2 mouse cellular contexts compared by ENCODE assay signal in genomic region chr4:135738237-135738636, GRCm38 (mm10).
TF ChIP-seq lines count a peak whose summit lies in the region.

No protein-coding gene starts in this region.

TF ChIP-seq in CH12.LX, 34 proteins besides CTCF, POLR2A, EP300 and RAD21 (continued from another document):
- TF ChIP-seq NELFE (IDR thresholded peaks at IDR 0.05; ENCODE audit: low read depth, low read length) = no peak
- peak; percentile 27; the same call in 1 of the 2 replicates for TF ChIP-seq TCF12 (IDR thresholded peaks at IDR 0.05; ENCODE audit: low read depth, low read length)
- TF ChIP-seq PAX5 (IDR thresholded peaks at IDR 0.05; ENCODE audit: low read length) = no peak
- TF ChIP-seq KAT2A (IDR thresholded peaks at IDR 0.05; ENCODE audit: insufficient replicate concordance, low read length) = no peak
- TF ChIP-seq ZKSCAN1 (IDR thresholded peaks at IDR 0.05; ENCODE audit: borderline replicate concordance, low read depth, low read length) = no peak
- 0 out of 2 replicates have a peak, but pooled peaks have one; percentile 27 for TF ChIP-seq MAX (IDR thresholded peaks at IDR 0.05; ENCODE audit: low read length)
- TF ChIP-seq MAZ (IDR thresholded peaks at IDR 0.05; ENCODE audit: low read depth, low read length) = 0 out of 2 replicates have a peak, but pooled peaks have one; percentile 31
- TF ChIP-seq IRF4 (IDR thresholded peaks at IDR 0.05; ENCODE audit: low read depth, low read length) = peak; percentile 33; the same call in 1 of the 2 replicates
- TF ChIP-seq E2F4 (IDR thresholded peaks at IDR 0.05; ENCODE audit: insufficient replicate concordance, low read depth, low read length) = no peak
- TF ChIP-seq MXI1 (IDR thresholded peaks at IDR 0.05; ENCODE audit: low read depth, low read length) = no peak
- TF ChIP-seq ZMIZ1 (IDR thresholded peaks at IDR 0.05; ENCODE audit: low read depth, low read length) = no peak
- peak; percentile 47; the same call in 1 of the 2 replicates for TF ChIP-seq CHD2 (IDR thresholded peaks at IDR 0.05; ENCODE audit: low read length)
- 0 out of 2 replicates have a peak, but pooled peaks have one; percentile 30 for TF ChIP-seq MEF2A (IDR thresholded peaks at IDR 0.05; ENCODE audit: borderline replicate concordance, low read depth, low read length)
- no peak for TF ChIP-seq SMC3 (IDR thresholded peaks at IDR 0.05; ENCODE audit: low read depth, low read length)
- peak; percentile 76 for TF ChIP-seq ZNF384 (IDR thresholded peaks at IDR 0.05; ENCODE audit: low read depth, low read length)

TF ChIP-seq in myocyte, 11 proteins besides CTCF, POLR2A, EP300 and RAD21 (continued from another document):
- no peak for TF ChIP-seq POLR2AphosphoS2 (IDR thresholded peaks at IDR 0.05; ENCODE audit: insufficient read length, low read depth)
- no peak for TF ChIP-seq CEBPB (IDR thresholded peaks at IDR 0.05; ENCODE audit: insufficient read depth, poor library complexity, severe bottlenecking)
